Mouse (Mus musculus): ENCODE measurements around the gene Slc22a12.

Gene Slc22a12

DNA sequence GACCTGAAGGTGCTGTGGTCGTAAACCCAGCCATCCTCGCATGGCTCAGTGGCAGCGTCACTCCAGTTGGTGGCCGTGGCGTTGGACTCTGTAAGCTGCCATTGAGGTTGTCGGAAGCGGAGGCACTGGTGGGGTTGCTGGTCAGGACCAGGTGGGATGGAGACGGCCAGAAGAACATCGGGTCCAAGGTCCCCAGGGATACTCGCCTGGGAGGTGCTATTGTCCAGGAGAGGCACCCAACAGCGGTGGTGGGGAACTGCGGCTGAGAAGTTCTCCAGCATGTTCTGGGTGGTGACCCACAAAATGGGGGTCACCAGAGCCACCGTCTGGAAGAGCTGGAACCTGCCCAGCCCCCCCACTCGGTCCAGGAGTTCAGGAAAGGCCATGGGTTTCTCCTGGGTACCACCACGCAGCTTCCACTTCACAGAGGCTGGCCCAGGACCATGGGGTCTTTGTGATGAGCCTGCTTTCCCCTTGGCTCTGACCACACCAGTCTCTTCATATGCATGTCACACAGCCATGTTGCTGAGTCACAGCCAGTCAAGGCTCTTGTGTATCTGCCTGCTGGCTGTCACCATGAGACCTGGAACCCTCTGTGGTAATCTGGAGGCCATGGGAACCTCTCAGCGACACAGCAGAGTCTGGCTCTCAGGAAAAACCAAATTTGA, at the start of gene Slc22a12:
Gene Slc22a12 (minus strand): TSS at position 666 of the 668 bp plus-strand sequence.
- POLR2A ChIA-PET, result interaction anchor here in 2 of 4 experiments (0.8 to 2.8 kb wide), 2 partner anchors 13 kb away, joined by 3 to 13 read pairs; no protein-coding TSS in a partner anchor

DNA sequence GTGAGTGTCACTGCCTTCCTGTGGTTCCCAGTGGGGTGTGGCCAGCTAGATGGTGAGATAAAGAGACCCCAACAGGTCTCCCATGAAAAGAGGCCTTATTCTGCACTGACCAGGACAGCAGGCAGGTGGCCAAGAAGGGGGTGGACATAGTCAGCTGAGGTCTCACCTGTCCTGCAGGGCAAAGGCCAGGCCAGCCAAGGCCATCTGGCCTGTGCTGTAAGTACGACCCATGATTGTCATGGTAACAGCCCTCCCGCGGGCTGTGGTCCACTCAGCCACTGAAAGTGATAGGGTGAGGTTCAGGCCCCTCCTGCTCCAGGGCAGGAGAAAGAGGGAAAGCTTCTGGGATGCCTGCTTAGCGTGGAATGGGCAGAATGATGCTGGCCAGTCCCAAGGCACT, 29.2 kb upstream of the Slc22a12 start:
- CTCF ChIA-PET, result interaction anchor here in 1 of 4 experiments (1.2 kb wide), 1 partner anchor 32 kb away, joined by 3 read pairs; no protein-coding TSS in a partner anchor
- POLR2A ChIA-PET, result interaction anchor here in 1 of 4 experiments (0.6 kb wide), 1 partner anchor 12 kb away, joined by 3 read pairs; no protein-coding TSS in a partner anchor

More for the DNA sequence above, at the start of gene Slc22a12:
- CTCF ChIA-PET, result interaction anchor here in 2 of 4 experiments (0.5 to 0.6 kb wide), 3 partner anchors 11 to 513 kb away, joined by 3 read pairs; no protein-coding TSS in a partner anchor

DNA sequence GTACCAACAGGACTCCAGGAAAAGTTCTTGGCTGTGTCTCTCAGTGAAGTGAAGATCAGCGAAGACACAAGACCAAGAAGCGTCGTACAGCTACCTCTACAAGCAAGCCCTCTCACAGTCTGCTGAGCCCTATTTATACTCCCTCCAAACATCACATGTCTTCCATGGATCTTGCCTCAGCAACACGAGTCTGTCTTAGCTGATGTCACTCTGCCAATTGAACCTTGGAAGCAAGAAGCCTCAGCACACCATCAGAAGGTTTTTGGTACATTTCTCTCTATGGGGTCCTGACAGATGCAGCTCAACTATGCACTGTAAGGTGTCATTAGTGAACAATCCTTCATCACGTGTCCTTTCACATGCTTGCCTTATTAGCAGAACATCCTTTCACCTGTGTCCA, 28.6 kb upstream of the Slc22a12 start:
- CTCF ChIA-PET, result interaction anchor here in 1 of 4 experiments (1.2 kb wide), 1 partner anchor 32 kb away, joined by 3 read pairs; no protein-coding TSS in a partner anchor

DNA sequence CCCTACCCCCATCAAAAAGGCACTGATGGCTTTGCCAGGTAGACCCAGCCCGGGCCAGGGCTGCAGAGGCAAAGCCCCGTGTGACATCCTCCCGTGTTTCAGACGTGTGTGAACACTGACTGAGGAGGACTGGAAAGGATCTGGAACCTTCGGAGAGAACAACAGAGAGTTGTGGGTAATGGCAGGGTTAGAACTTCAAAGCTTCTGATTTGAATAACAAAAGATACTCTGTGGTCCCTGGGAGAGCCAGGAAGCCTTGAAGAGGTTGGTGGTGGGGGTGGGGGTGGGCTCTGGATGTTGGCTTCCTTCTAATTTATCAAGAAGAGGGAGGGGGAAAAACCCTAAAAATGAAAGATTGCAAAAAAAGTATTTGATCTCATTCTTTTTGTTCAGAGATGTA, 26.7 kb upstream of the Slc22a12 start:
- ChIA-PET POLR2A (interaction anchor here in 3 of 4 experiments (0.6 to 2.0 kb wide), 20 partner anchors 9 to 206 kb away, joined by 3 to 8 read pairs (median 3); partner anchors contain the start of gene Sf1 (in 1 of the 3)), CTCF (interaction anchor here (0.6 to 1.8 kb wide), 17 partner anchors 12 to 451 kb away, joined by 3 to 8 read pairs (median 3); partner anchors contain the start of gene Men1 (in 1 of the 4))

More for the DNA sequence above, 28.6 kb upstream of the Slc22a12 start:
- POLR2A ChIA-PET, result interaction anchor here in 2 of 4 experiments (0.6 to 1.3 kb wide), 2 partner anchors 12 to 60 kb away, joined by 3 read pairs; no protein-coding TSS in a partner anchor

DNA sequence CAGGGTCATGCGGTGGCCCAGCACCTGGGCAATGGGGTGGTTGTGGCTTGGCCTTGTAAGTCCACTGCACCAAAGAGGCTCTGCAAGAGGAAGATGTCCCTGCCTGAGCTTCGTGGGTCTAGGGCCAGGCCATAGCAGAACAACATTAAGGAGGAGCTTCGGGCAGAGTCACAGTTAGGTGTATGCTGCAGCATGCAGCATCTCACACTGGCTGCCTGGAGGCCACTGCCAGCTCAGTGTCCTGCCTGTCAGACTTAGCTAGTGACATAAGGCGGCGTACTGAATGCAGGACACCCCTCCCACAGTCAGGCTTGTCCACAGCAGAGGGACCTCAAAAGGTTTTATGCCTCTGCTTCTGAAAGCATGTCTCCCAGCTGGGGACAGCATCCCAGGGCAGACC, 26.2 kb upstream of the Slc22a12 start:
- ChIA-PET CTCF (interaction anchor here (0.6 to 1.8 kb wide), 19 partner anchors 8 to 451 kb away, joined by 3 to 8 read pairs (median 3); partner anchors contain the start of gene Men1 (in 1 of the 4)), POLR2A (interaction anchor here in 3 of 4 experiments (0.6 to 2.0 kb wide), 19 partner anchors 8 to 301 kb away, joined by 3 to 8 read pairs (median 3); no protein-coding TSS in a partner anchor)

DNA sequence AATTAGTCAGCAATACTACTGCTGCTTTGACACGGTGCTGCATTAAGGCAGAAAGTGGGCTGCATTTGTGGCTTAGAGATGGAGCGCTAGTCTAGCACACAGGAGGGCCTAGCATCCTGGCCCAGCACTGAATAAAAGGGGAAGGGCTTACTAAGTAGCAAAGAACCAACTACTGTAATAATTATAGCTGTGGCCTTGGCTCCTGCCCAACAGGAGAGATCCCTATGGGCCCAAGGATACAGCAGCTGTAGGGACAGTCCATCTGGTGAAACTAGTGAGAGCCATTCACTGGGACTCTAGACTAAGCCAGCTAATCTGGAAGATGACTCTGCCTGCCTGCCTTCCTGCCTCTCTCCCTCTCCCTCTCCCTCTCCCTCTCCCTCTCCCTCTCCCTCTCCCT, 23.6 kb upstream of the Slc22a12 start:
- CTCF ChIA-PET, result interaction anchor here in 2 of 4 experiments (0.6 to 1.2 kb wide), 3 partner anchors 15 to 74 kb away, joined by 3 to 4 read pairs (median 3); no protein-coding TSS in a partner anchor

DNA sequence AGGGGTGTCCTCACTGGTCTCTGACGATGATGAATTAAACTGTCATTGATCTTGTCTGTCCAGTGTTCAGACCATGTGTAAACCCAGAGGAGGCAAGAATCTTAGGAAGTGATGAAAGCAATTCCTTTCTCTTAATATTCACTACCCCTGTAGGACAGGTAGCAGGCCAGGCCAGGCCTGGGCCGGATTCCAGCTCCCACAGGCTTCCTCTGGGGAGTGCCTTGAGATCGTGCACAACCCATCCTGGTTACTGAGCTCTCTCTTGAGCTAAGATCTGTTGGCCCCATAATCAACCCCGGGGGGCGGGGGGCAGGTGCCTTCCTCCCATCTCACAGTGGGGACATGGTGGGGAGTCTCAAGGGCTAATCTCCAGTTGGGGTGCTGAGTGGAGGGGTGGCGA, 22.3 kb upstream of the Slc22a12 start:
- ChIA-PET POLR2A (interaction anchor here in 3 of 4 experiments (0.6 to 1.1 kb wide), 7 partner anchors 10 to 80 kb away, joined by 3 to 6 read pairs (median 3); no protein-coding TSS in a partner anchor), CTCF (interaction anchor here in 3 of 4 experiments (0.6 to 2.2 kb wide), 5 partner anchors 12 to 670 kb away, joined by 3 to 16 read pairs (median 3); no protein-coding TSS in a partner anchor)

More for the DNA sequence above, 23.6 kb upstream of the Slc22a12 start:
- POLR2A ChIA-PET, result interaction anchor here in 1 of 4 experiments (0.5 to 0.8 kb wide), 2 partner anchors 32 to 61 kb away, joined by 3 to 5 read pairs; no protein-coding TSS in a partner anchor

DNA sequence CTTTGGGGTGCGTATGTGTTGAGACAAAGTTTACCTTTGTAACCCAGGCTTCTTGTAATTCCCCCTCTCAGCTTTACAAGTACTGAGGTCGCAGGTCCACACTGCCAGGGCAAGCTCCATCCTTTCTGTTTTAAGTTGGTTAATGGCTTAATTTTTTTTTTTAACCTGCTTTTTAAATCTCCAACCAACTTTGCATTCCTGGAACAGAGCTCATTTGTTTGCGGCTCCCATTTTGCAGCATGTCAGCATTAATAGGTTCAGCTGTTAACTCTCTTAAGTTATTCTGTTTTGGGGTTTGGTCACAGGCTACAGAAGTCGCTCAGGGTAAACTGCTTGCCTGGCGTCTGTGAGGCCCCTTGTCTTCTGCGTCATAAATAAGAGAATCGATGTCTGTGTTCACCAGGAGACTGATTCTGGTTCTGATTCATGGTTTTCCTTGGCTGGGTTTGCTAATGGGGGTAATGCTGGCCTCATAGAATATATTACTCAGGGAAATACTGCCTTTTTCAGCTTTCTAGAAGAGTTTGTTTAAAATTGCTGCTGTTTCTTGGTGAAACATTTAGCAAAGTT, 17.5 kb upstream of the Slc22a12 start:
- CTCF ChIA-PET, result interaction anchor here in 1 of 4 experiments (0.8 to 0.9 kb wide), 2 partner anchors 68 to 70 kb away, joined by 3 read pairs; no protein-coding TSS in a partner anchor
- POLR2A ChIA-PET, result interaction anchor here in 1 of 4 experiments (0.6 to 1.8 kb wide), 2 partner anchors 9 to 807 kb away, joined by 4 to 6 read pairs; no protein-coding TSS in a partner anchor

DNA sequence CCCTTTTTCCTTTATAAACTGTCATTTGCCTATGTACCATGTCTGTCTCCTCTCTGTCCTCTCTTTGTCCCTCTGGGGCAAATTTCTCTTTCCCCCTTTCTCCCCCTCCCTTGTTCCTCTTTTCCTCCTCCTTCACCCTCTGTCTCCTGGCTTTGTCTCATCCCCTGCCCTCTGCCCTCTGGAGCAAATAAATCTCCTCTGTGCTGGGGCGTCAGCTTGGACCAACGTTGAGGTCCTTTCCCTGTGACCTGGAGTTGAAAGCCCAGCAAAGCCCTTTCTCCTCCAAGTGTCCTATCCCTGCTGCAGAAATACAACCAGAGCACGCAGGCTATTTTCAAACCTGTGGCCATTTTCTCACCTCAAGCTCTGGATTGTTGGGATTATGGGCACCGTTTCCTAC, 16.7 kb upstream of the Slc22a12 start:
- ChIA-PET POLR2A (interaction anchor here in 1 of 4 experiments (0.5 kb wide), 1 partner anchor 12 kb away, joined by 3 read pairs; no protein-coding TSS in a partner anchor), CTCF (interaction anchor here in 1 of 4 experiments (0.6 to 0.8 kb wide), 2 partner anchors 70 to 519 kb away, joined by 3 to 8 read pairs; no protein-coding TSS in a partner anchor)

DNA sequence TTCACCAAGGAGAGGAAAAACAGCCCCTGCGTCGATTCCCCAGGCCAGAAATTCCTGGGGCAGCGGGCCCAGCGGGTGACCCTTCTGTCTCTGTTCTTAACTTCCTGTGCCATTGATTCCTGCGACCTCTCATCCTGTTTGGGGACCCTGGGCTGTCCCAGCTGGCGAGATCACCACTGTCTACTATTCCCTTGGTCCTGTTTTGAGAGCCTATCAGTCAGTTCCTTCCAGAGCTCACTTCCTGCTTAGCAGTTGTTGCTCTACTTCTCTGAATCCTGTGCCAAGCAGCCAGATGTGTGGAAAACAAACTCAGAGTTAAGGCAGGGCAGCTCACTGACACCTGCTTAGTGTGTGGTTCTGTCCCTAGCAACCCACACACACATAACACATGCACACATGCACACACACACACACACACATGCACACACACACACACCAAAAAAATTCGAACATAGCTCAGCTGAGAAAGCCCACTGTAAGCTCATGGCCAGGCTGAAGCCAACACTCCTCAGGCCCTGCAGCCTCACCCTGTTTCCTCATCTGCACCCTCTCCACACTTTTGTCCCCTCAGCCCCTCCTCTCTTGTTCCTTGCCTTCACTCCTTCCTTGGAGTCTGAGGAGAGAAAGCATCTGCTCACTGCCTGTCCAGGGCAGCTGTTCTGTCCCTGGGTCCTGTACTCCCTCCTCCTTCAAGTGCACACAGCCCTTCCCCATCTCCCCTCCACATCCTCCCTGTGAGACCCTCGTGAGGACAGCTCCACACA, 11.2 kb upstream of the Slc22a12 start:
- POLR2A ChIA-PET, result interaction anchor here in 2 of 4 experiments (1.0 to 1.2 kb wide), 3 partner anchors 91 to 301 kb away, joined by 3 read pairs; no protein-coding TSS in a partner anchor

DNA sequence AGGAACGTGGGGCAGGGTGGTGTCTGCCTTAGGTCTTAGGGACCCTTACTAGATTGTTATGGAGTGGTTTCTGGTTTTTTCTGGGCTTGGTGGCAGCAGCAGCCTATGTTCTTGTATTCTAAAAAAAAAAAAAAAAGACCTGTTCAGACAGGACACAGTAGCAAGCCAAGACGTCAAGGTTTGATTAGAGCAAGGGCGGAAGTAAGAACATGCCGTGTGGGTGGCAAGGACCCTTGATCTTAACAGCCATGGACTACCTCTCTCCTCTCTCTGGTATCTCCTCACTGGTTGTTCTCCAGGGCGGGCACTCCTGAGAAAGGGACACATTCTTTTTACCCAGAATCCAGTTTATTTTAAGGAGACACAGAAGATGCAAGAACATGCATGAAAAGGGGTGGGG, 10.3 kb upstream of the Slc22a12 start:
- ChIA-PET POLR2A (interaction anchor here in 1 of 4 experiments (1.1 kb wide), 1 partner anchor 92 kb away, joined by 3 read pairs; no protein-coding TSS in a partner anchor), CTCF (interaction anchor here in 3 of 4 experiments (0.7 to 2.7 kb wide), 5 partner anchors 10 to 443 kb away, joined by 3 to 28 read pairs (median 10); partner anchors contain the start of genes Nudt22 (in 1 of the 3), Slc22a12 (in 1 of the 3) and Trpt1 (in 1 of the 3))

More for the DNA sequence above, 11.2 kb upstream of the Slc22a12 start:
- CTCF ChIA-PET, result interaction anchor here in 2 of 4 experiments (0.7 to 1.3 kb wide), 5 partner anchors 11 to 66 kb away, joined by 3 read pairs; partner anchors contain the start of gene Slc22a12 (in 1 of the 2)

DNA sequence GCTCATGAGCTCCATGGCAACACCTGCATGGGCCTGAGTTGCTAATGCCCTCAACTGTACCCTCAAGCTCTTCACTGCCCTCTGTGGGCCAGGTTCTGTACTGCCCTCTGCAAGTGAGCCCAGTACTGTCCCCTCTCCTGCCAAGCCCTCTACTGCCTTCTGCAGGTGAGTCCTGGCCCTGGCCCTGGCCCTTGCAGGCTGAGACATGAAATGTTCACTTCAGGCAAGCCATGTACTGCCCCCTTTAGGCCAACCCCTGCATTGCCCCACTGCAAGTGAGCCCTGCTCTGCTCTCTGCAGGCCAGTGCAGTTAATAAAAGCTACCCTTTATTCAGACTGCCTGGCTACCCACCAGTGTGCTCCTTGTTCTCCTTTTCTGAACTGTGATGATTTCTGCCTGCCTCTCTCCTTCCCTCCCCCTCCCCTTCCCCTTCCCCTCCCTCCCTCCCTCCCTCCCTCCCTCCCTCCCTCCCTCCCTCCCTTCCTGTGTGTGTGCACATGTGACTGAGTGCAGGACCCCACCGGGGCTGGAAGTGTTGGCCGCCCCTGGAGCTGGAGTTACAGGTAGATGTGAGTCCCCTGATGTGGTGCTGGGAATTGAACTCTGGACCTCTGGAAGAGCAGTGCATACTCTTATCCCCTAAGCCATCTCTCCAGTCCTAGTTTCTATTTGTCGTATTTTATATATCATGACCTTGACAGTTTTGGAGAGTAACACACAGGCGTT, 9.6 kb upstream of the Slc22a12 start:
- CTCF ChIA-PET, result interaction anchor here (0.5 to 2.7 kb wide), 58 partner anchors 10 to 660 kb away, joined by 3 to 28 read pairs (median 4); partner anchors contain the start of genes Nudt22 (in 1 of the 4) and Trpt1 (in 1 of the 4)
- POLR2A ChIA-PET, result interaction anchor here in 2 of 4 experiments (0.5 to 1.3 kb wide), 9 partner anchors 10 to 61 kb away, joined by 3 to 5 read pairs (median 4); no protein-coding TSS in a partner anchor

DNA sequence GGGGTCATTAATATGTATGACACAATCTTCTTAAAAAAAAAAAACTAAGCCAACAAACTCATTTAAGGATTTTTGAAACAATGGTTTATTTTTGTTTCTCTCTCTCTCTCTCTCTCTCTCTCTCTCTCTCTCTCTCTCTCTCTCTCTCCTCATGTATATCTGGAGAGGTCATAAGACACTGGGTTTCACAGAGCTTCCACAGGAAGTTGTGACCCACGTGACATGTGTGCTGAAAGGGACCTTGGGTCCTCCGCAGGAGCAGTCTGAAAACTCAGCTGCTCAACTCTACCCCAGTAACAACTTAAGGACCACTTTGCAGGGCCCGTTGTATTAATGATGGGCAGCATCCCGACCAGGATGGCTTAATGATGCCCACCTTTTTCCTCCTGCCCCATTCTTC, 8.4 kb upstream of the Slc22a12 start:
- ChIA-PET CTCF (interaction anchor here in 3 of 4 experiments (0.5 to 2.7 kb wide), 23 partner anchors 11 to 1998 kb away, joined by 3 to 28 read pairs (median 5); partner anchors contain the start of genes Ehd1 (in 1 of the 3) and Sf1 (in 1 of the 3)), POLR2A (interaction anchor here in 2 of 4 experiments (0.6 to 1.2 kb wide), 3 partner anchors 12 to 58 kb away, joined by 3 to 5 read pairs (median 3); no protein-coding TSS in a partner anchor)

DNA sequence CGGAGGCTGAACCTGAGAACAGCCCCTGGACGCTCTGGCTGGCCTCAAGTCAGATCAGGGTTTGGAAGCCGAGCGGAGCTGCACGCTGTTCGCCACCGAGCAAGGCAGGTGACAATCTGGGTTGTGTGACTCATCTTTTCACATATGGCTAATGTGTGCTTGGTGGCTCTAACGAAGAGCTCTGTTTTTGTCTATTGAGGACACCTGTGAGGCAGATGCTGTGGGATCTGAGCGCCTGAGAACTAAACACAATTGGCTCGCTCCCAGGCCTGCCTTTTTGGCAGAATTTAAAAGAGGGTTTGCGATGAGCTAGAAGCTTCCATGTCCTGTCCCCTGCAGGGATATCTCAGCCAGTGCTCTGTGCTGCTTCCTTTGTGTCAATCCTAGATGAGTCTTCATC, 6.7 kb upstream of the Slc22a12 start:
- CTCF ChIA-PET, result interaction anchor here (0.6 to 2.7 kb wide), 11 partner anchors 27 to 61 kb away, joined by 3 to 7 read pairs (median 3); no protein-coding TSS in a partner anchor
- POLR2A ChIA-PET, result interaction anchor here in 2 of 4 experiments (1.1 to 3.2 kb wide), 11 partner anchors 12 to 186 kb away, joined by 3 to 13 read pairs (median 4); partner anchors contain the start of gene Sf1 (in 1 of the 2)

DNA sequence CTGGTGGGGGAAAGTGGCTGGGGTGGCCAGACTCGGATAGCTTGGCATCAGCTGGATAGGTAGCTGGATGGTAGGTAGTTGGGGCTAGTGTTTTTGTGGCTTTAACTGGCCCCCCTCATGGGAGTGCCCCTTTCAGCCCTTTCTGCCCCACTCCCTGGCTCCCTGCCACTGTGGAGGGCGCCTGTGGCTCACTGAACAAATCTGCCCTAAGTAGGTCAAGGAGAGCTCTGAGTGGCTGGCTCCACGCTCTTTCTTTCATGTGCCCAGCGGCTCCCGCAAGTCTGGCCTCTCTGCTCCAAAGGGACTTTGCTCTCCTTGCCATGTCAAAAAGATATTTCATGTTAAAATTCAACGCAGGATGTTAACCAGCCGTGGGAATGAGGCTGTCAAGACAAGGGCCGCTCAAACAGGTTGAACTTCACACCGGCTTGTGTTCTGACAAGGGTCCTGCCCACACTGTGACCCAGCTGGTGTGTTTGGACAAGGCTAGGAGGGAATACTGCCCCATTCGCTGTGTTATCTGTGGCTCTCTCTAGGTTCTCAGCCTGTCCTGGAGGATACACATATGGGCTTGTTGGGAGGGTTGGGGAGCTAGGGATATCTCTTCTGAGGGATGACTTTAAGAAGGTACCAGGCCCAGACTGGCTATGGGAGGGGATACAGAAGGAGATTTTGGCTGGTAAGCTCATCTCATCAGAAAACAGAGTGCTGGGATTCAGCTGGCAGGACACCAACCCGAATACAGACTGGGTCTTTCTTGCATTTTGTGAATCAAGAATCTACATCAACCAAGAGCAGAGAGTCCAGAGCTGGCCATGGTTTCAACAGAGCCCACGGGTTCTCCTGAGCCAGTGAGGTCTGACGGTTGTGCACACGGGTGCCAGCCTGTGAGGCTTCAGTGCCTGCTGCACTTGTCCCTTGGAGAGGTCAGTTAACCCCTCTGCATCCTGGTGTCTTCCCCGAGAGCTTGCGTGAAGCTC, 5.9 kb upstream of the Slc22a12 start:
- POLR2A ChIA-PET, result interaction anchor here in 3 of 4 experiments (0.7 to 3.2 kb wide), 14 partner anchors 11 to 185 kb away, joined by 3 to 13 read pairs (median 4); partner anchors contain the start of gene Sf1 (in 1 of the 3)

More for the DNA sequence above, 5.9 kb upstream of the Slc22a12 start:
- CTCF ChIA-PET, result interaction anchor here in 3 of 4 experiments (0.6 to 2.7 kb wide), 10 partner anchors 28 to 245 kb away, joined by 3 to 7 read pairs (median 3); no protein-coding TSS in a partner anchor
